Mouse (Mus musculus): ENCODE results near the gene Camk2d. TPM values are rescaled to one million over a fixed set of nuclear protein-coding genes. Genes with fewer than 3 reads are reported as not detected.

Gene Camk2d
- total and polyA plus RNA-seq, 3 experiments, result 66.1 to 80.4 (median 77.3) TPM

DNA sequence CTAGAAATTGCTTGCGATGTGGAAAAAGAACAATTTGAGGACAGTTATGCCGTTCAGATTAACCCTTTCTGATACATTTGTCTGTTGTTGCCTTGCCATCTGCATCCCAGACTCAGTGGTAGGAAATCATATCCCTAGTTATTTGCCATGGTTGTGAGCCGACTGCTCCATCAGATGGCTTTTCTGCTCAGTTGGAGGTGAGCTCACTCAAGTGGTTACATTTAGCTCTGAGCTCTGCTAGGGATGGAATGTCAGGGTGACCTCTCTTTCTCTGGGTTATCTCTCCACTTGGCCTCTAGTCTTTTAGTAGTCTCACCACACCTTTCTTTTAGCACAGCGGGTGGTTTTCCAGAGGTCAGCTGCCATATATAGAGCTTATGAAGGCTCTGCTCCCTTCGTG is 127.4 kb downstream of the Camk2d start:
- TF ChIP-seq SMC3 (IDR thresholded peaks at IDR 0.05; ENCODE audit: low read depth, low read length) (no peak), ZKSCAN1 (IDR thresholded peaks at IDR 0.05; ENCODE audit: borderline replicate concordance, low read depth, low read length) (no peak), SIN3A (IDR thresholded peaks at IDR 0.05; ENCODE audit: low read length) (no peak), TBP (conservative IDR thresholded peaks at IDR 0.05; ENCODE audit: low read depth, low read length) (no peak), NRF1 (IDR thresholded peaks at IDR 0.05; ENCODE audit: low read depth, low read length) (no peak), CHD1 (IDR thresholded peaks at IDR 0.05; ENCODE audit: low read depth, low read length) (no peak), ELF1 (IDR thresholded peaks at IDR 0.05; ENCODE audit: low read depth, low read length) (no peak), UBTF (IDR thresholded peaks at IDR 0.05; ENCODE audit: low read depth, low read length) (no peak)
- dilution Hi-C loops (cut with MboI; ENCODE audit: extremely low pct_ligation_motif_present, extremely low pct_unique_long_range_greater_than_20kb, low sequenced_read_pairs) (no loop called here), in situ Hi-C loops (cut with MboI; ENCODE audit: low pct_ligation_motif_present, low pct_unique_long_range_greater_than_20kb, low sequenced_read_pairs) (no loop called here)
- no peak overlapping the region for H3K9ac ChIP-seq (ENCODE audit: insufficient read depth, low read depth)
- H3K36me3 ChIP-seq (replicated peaks in 1 of 2; ENCODE audit: control insufficient read depth in 1 of 2, insufficient read depth in 1 of 2, low read length in 1 of 2), result peaks cover 6 to 43% of the 10 kb centered on the region in 2 experiments
- no peak overlapping the region for H3K4me3 ChIP-seq (replicated peaks in 1 of 3; ENCODE audit: low read depth in 2 of 3, low read length in 2 of 3, poor library complexity in 1 of 3)
- H3K27ac ChIP-seq (ENCODE audit: insufficient read depth, low read depth), result no peak overlapping the region
- H3K9me3 ChIP-seq (replicated peaks; ENCODE audit: low read length), result no peaks in the 10 kb centered on the region
- no peak overlapping the region for H3K4me2 ChIP-seq (ENCODE audit: insufficient read depth, low read depth, poor library complexity, severe bottlenecking)
- peaks cover 0 to 6% of the 10 kb centered on the region in 2 experiments; a peak in 1 of 4 replicates for H3K4me1 ChIP-seq (ENCODE audit: control insufficient read depth in 1 of 2, insufficient read depth in 2 of 2)
- peaks cover 8% of the 10 kb centered on the region; the same call in 1 of the 2 replicates for H3K79me2 ChIP-seq (replicated peaks; ENCODE audit: control insufficient read depth, extremely low read depth, insufficient read depth, poor library complexity, severe bottlenecking)
- no peak for DNase-seq (ENCODE audit: extremely low read depth)
- H3K27me3 ChIP-seq (replicated peaks), result no peaks in the 10 kb centered on the region

DNA sequence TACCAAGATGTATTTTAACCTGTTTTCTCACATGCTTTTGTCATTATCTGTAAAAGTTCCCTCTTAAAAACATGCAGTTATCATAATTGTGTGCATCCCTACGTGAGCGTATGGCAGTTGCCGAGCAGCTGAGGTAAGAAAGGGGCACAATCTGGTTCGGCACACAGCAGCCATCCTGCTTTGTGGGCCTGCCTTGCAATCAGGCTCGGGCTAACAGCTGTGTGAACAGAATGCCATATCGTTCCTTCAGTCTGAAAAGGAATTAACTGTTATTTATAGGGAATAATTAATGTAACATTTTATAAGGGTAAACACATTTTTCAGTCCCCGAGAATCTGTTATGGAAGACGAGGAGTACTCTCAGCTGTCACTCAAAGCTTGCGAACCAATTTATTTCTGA is 129.5 kb downstream of the Camk2d start:
- H3K4me1 ChIP-seq (ENCODE audit: control insufficient read depth in 1 of 2, insufficient read depth in 2 of 2), result peaks cover 0 to 11% of the 10 kb centered on the region in 2 experiments; a peak in 2 of 4 replicates
- no peak overlapping the region for H3K9ac ChIP-seq (ENCODE audit: insufficient read depth, low read depth)
- dilution Hi-C loops (cut with MboI; ENCODE audit: extremely low pct_ligation_motif_present, extremely low pct_unique_long_range_greater_than_20kb, low sequenced_read_pairs) (no loop called here), in situ Hi-C loops (cut with MboI; ENCODE audit: low pct_ligation_motif_present, low pct_unique_long_range_greater_than_20kb, low sequenced_read_pairs) (no loop called here)
- peaks cover 6% of the 10 kb centered on the region; the same call in 1 of the 2 replicates for H3K79me2 ChIP-seq (replicated peaks; ENCODE audit: control insufficient read depth, extremely low read depth, insufficient read depth, poor library complexity, severe bottlenecking)
- no peak overlapping the region for H3K4me2 ChIP-seq (ENCODE audit: insufficient read depth, low read depth, poor library complexity, severe bottlenecking)
- no peak for DNase-seq (ENCODE audit: extremely low read depth)
- no peak for TF ChIP-seq ZMIZ1 (IDR thresholded peaks at IDR 0.05; ENCODE audit: low read depth, low read length)
- no peak for TF ChIP-seq EP300 (IDR thresholded peaks at IDR 0.05; ENCODE audit: low read length)
- no peak for TF ChIP-seq ELF1 (IDR thresholded peaks at IDR 0.05; ENCODE audit: low read depth, low read length)
- TF ChIP-seq ZKSCAN1 (IDR thresholded peaks at IDR 0.05; ENCODE audit: borderline replicate concordance, low read depth, low read length), result no peak
- no peak for TF ChIP-seq SIN3A (IDR thresholded peaks at IDR 0.05; ENCODE audit: low read length)
- no peak for TF ChIP-seq MAX (IDR thresholded peaks at IDR 0.05; ENCODE audit: low read length)
- TF ChIP-seq IRF4 (IDR thresholded peaks at IDR 0.05; ENCODE audit: low read depth, low read length), result no peak
- no peak for TF ChIP-seq NRF1 (IDR thresholded peaks at IDR 0.05; ENCODE audit: low read depth, low read length)
- TF ChIP-seq JUN (IDR thresholded peaks at IDR 0.05; ENCODE audit: insufficient read depth, low read depth, low read length), result no peak
- no peak for TF ChIP-seq USF2 (conservative IDR thresholded peaks at IDR 0.05; ENCODE audit: low read depth, low read length)
- peaks cover 6 to 42% of the 10 kb centered on the region in 2 experiments for H3K36me3 ChIP-seq (replicated peaks in 1 of 2; ENCODE audit: control insufficient read depth in 1 of 2, insufficient read depth in 1 of 2, low read length in 1 of 2)
- no peaks in the 10 kb centered on the region for H3K9me3 ChIP-seq (replicated peaks; ENCODE audit: low read length)
- no peak overlapping the region for H3K4me3 ChIP-seq (replicated peaks in 1 of 3; ENCODE audit: low read depth in 2 of 3, low read length in 2 of 3, poor library complexity in 1 of 3)
- no peaks in the 10 kb centered on the region for H3K27me3 ChIP-seq (replicated peaks)
- no peak overlapping the region for H3K27ac ChIP-seq (ENCODE audit: insufficient read depth, low read depth)

All from CH12.LX (cell line).